Mouse (Mus musculus) ES-E14 (cell line): ENCODE data around the gene Dync2h1.

Experiments used
- MAFK ChIP-seq: IDR thresholded peaks from 2 replicates; pipeline ENCODE4 v1.6.1; 2014; ENCODE audit warnings: mild to moderate bottlenecking, low read depth, low read length, inconsistent platforms; ENCODE audit not compliant: insufficient read depth
- ZC3H11A ChIP-seq: IDR thresholded peaks from 2 replicates; pipeline ENCODE4 v1.6.1; 2012; ENCODE audit warnings: low read depth, mild to moderate bottlenecking, inconsistent platforms, low read length, borderline replicate concordance
- ZNF384 ChIP-seq: IDR thresholded peaks from 2 replicates; pipeline ENCODE4 v1.6.1; 2012; ENCODE audit warnings: low read depth, low read length, inconsistent platforms

DNA sequence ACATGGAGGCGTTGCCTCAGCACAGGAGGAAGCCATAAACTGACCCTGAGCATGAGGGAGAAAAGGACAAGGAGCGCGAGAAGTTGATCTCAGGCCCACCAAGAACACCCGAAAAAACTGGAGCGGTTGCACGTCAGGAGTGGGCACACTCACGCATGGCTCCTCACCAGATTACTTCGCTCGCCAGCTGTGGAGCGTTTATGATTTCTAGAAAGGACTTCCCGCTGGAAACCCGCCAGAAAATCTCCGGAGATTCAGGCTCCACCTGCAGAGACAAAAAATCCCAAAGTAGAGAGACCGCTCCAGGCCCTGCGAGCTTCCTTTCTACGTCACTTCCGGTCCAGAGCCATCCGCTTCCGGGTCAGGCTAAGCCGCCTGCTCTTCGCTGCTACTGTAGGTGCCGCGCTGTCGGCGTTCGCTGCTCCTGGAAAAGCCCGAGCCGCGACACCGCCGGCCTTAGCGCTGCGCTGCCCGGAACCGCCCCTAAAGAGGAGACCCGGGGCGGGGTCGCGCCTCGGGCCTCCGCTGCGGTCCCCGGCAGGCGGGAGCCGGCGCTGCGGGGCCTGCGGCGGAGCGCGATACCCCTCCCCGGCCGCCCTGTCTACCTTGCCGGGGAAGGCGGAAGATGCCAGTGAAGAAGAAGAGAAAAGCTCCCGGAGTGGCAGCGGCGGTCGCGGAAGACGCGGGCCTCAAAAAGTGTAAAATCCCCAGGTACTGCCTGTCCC lies at the start of gene Dync2h1, which contains the start of gene Dcun1d5:
- TF ChIP-seq MAFK (no peak), ZNF384 (no peak), ZC3H11A (no peak)
